Mouse (Mus musculus) lung, embryonic 16.5 days (tissue): ENCODE data around the gene Fam163b. TPM values are rescaled to one million over a fixed set of nuclear protein-coding genes. Genes with fewer than 3 reads are reported as not detected.

Experiments
- ATAC-seq: fragments of 200-750 bp; cut with Nextera tagmentation; 2 replicates; pipeline ENCODE4 v1.8.0; 2017; ENCODE audit warnings: low read depth, mild to moderate bottlenecking, moderate library complexity
- H3K27ac ChIP-seq: fragments of 300-500 bp; sonication (generic); 2 replicates; pipeline ENCODE4 v1.5.1; 2014; ENCODE audit warnings: mild to moderate bottlenecking, control low read depth, low read length
- H3K27me3 ChIP-seq: fragments of 300-500 bp; sonication (generic); 2 replicates; pipeline ENCODE4 v1.6.1; 2014; ENCODE audit warnings: low read depth, low read length, mixed read lengths; ENCODE audit not compliant: control insufficient read depth, insufficient read depth
- H3K36me3 ChIP-seq: fragments of 300-500 bp; sonication (generic); 2 replicates; pipeline ENCODE4 v1.6.1; 2014; ENCODE audit warnings: low read length; ENCODE audit not compliant: control insufficient read depth, insufficient read depth
- H3K4me1 ChIP-seq: fragments of 300-500 bp; sonication (generic); replicated peaks from 2 replicates; pipeline ENCODE4 v1.6.1; 2014; ENCODE audit warnings: low read length, mixed read lengths; ENCODE audit not compliant: control insufficient read depth, insufficient read depth
- H3K4me2 ChIP-seq: fragments of 300-500 bp; sonication (generic); 2 replicates; pipeline ENCODE4 v1.6.1; 2014; ENCODE audit warnings: low read depth, low read length, control low read depth
- H3K4me3 ChIP-seq: fragments of 300-500 bp; sonication (generic); 2 replicates; pipeline ENCODE4 v1.5.1; 2014; ENCODE audit warnings: mild to moderate bottlenecking, low read length, control low read depth
- H3K9ac ChIP-seq: fragments of 300-500 bp; sonication (generic); 2 replicates; pipeline ENCODE4 v1.6.1; 2014; ENCODE audit warnings: low read length, control low read depth
- H3K9me3 ChIP-seq: fragments of 300-500 bp; sonication (generic); 2 replicates; pipeline ENCODE4 v1.6.1; 2016; ENCODE audit warnings: low read length; ENCODE audit not compliant: control insufficient read depth
- WGBS: fragments of 180-500 bp; shearing (Covaris S2); extraction: QIAGEN DNeasy Blood & Tissue Kit; methylation state at CpG from one replicate; pipeline ENCODE4 v1.1.7; 2014; 5-methylcytosine and 5-hydroxymethylcytosine counted together
- polyA plus RNA-seq: library from polyadenylated mRNA; unstranded; fragments of >200 nt; fragmentation: Nextera tagmentation; extraction: Ambion mirVana; gene quantifications from 2 replicates; pipeline ENCODE4 v1.2.1, GENCODE M21; 2015

Gene Fam163b
- polyA plus RNA-seq, 1 experiment from 2014 or later = 0.64 TPM

DNA sequence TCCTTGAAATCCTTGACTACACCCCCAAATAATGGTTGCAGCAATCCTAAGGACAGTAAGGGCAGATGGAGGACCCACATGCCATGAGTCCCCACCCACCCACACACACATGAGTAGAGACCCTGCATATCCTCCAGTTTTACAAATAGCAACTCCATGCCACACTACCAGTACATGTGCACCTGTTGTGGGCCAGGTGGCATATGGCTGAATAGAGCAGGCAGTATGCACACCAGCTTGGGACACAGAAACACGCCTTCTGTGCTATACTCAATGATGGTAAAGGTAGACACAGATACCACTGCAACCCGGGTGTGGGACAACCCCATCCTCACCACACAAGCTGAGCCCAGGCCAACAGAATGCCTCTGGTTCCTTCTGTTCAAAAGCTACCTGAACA is 23.8 kb upstream of the Fam163b start:
- no peaks in the 10 kb centered on the region for H3K27me3 ChIP-seq
- no peaks in the 10 kb centered on the region for H3K36me3 ChIP-seq
- no peak overlapping the region for H3K27ac ChIP-seq
- 76% methylated on average over 2 of the region's 2 CpGs for WGBS
- peaks cover 7% of the 10 kb centered on the region for H3K4me1 ChIP-seq
- no peak for ATAC-seq
- no peak overlapping the region for H3K4me3 ChIP-seq
- no peak overlapping the region for H3K4me2 ChIP-seq
- H3K9ac ChIP-seq = no peak overlapping the region
- H3K9me3 ChIP-seq = no peaks in the 10 kb centered on the region

DNA sequence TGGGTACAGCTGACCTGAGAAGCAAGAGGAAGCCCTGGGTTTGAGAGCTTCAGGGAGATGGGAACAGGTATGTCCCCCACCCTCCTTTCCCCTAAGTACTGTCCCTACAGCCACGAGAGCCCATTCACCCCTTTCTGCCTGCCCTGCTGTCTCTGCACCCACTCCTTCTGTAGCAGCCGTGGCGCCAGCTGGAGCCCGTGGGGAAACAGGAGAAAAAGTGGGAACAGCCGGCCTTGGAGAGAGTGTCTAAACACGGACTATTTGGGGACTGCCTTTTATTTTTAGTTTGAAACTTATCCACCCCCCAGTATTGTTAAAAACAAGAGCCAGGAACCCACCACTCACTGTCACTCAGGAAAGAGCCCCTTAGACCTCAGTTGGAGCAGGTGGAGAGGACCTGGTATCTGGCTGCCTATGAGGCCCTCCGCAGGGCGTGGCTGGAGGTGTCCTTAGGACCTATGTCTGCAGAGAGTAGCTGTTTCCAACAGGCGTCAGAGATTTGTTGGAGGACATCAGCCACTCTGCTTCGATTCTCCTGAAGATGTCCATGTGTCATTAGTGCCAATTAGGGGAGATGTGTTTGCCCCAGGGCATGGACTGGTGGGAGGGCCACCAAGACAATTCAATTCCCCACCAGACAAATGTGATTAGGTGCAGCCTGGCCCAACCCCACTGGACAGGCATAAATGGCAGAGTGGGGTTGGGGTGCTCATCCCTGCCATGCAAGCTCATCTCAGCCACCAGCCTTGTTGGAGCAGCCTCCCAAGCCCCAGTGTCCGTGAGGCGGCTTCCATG is 22.7 kb upstream of the Fam163b start, which contains the start of gene Dbh:
Gene Dbh, plus strand, starts transcription at position 438 of the 795 bp plus-strand sequence.
- Histone ChIP-seq H3K27me3 (no peaks in the 10 kb centered on the region), H3K9me3 (no peaks in the 10 kb centered on the region), H3K9ac (no peak within 1 kb of the TSS), H3K36me3 (no peaks in the 10 kb centered on the region), H3K4me3 (no peak within 1 kb of the TSS), H3K4me1 (peaks cover 7% of the 10 kb centered on the region), H3K27ac (no peak within 1 kb of the TSS), H3K4me2 (no peak within 1 kb of the TSS)
- WGBS = 70% methylated on average over 12 of the region's 12 CpGs
- ATAC-seq = no peak

DNA sequence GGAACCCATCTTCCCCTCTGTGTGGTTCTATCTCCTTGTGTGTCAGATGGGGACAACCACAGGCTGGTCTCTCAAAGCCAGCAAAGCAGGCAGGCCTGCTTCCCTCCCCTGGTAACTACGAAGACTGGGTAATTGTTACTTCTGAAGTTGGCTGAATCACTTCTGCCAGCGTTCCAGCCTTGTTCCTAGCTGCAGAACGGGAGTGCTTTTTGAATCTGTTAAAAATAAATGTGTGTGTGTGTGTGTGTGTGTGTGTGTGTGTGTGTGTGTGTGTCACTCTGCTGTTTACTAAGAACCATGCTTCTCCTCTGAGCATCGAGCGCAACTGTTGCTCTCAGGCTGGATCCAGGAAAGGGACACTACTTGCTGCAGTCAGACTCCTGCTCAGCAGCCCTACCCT is 21.6 kb upstream of the Fam163b start:
- H3K4me2 ChIP-seq = no peak overlapping the region
- no peak overlapping the region for H3K27ac ChIP-seq
- 59% methylated on average over 5 of the region's 5 CpGs for WGBS
- no peaks in the 10 kb centered on the region for H3K9me3 ChIP-seq
- no peak for ATAC-seq
- H3K36me3 ChIP-seq = no peaks in the 10 kb centered on the region
- no peak overlapping the region for H3K4me3 ChIP-seq
- peaks cover 7% of the 10 kb centered on the region for H3K4me1 ChIP-seq
- no peak overlapping the region for H3K9ac ChIP-seq
- no peaks in the 10 kb centered on the region for H3K27me3 ChIP-seq

DNA sequence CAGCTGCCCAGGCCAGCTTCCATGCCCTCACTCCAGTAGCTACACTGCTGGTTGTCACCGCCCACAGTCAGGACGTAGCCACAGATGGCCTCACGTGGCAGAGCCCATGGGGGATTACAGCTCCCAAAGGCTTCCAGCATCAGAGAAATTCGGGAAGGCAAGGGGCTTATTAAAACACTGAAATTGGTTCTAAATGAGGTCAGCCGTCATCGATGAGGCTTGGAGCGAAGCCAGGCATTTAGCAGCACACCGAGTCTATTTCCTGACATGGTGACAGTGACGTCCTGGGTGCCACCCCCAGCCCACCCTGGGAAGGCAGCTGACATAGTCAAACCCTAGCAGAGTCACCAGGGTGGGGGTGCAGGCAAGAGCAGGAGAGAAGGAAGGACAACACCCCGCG is 20.4 kb upstream of the Fam163b start:
- H3K4me1 ChIP-seq = peaks cover 7% of the 10 kb centered on the region
- H3K27me3 ChIP-seq = no peaks in the 10 kb centered on the region
- H3K4me3 ChIP-seq = no peak overlapping the region
- H3K36me3 ChIP-seq = no peaks in the 10 kb centered on the region
- H3K9ac ChIP-seq = no peak overlapping the region
- H3K9me3 ChIP-seq = no peaks in the 10 kb centered on the region
- H3K4me2 ChIP-seq = no peak overlapping the region
- 52% methylated on average over 11 of the region's 11 CpGs for WGBS
- H3K27ac ChIP-seq = no peak overlapping the region
- no peak for ATAC-seq

DNA sequence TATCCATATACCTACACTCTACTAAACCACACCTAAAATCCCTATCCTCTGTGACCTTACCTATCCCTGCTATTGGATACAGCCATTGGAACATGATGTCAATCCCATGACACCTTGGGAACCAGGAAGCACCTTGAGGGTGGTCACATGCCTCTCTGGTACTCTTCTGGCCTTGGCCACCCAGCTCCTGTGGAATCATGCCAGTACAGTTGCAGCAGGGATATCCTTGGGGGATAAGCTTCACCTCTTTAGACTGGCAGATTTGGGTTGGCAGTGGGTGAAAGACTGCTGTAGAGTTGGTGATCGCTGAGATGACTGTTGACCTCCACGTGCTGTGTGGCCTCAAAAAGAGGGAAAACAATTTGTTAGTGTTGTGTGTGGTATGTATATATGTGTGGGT is 19.2 kb upstream of the Fam163b start:
- Histone ChIP-seq H3K27ac (no peak overlapping the region), H3K9ac (no peak overlapping the region), H3K4me1 (no peaks in the 10 kb centered on the region; the same call in 1 of the 2 replicates), H3K4me3 (no peak overlapping the region), H3K9me3 (no peaks in the 10 kb centered on the region), H3K4me2 (no peak overlapping the region), H3K36me3 (no peaks in the 10 kb centered on the region), H3K27me3 (no peaks in the 10 kb centered on the region)
- 79% methylated on average over 2 of the region's 2 CpGs for WGBS
- no peak for ATAC-seq

DNA sequence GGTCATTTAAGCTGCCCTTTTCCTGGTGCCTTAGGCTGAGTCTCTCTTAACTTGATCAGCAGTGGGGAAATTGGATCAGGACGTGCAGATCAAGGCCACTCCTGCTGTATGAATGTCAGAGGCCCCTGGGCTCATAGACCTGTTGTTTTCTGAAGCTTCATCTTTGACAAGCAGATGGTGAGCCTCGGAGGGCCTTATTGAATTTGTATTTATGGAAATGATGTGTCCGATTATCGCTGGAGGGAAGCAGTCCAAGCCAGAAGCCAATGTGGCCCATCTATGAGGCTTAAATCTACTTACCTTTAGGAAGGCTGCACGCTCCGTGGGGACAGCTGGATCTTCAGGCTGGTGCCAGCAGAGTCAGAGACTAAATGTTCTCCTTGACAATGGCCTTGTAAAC is 14.3 kb upstream of the Fam163b start:
- 78% methylated on average over 6 of the region's 6 CpGs for WGBS
- Histone ChIP-seq H3K27me3 (no peaks in the 10 kb centered on the region; the same call in 1 of the 2 replicates), H3K4me3 (no peak overlapping the region), H3K9me3 (no peaks in the 10 kb centered on the region), H3K4me1 (no peaks in the 10 kb centered on the region), H3K36me3 (no peaks in the 10 kb centered on the region), H3K9ac (no peak overlapping the region), H3K27ac (no peak overlapping the region), H3K4me2 (no peak overlapping the region)
- ATAC-seq = no peak

DNA sequence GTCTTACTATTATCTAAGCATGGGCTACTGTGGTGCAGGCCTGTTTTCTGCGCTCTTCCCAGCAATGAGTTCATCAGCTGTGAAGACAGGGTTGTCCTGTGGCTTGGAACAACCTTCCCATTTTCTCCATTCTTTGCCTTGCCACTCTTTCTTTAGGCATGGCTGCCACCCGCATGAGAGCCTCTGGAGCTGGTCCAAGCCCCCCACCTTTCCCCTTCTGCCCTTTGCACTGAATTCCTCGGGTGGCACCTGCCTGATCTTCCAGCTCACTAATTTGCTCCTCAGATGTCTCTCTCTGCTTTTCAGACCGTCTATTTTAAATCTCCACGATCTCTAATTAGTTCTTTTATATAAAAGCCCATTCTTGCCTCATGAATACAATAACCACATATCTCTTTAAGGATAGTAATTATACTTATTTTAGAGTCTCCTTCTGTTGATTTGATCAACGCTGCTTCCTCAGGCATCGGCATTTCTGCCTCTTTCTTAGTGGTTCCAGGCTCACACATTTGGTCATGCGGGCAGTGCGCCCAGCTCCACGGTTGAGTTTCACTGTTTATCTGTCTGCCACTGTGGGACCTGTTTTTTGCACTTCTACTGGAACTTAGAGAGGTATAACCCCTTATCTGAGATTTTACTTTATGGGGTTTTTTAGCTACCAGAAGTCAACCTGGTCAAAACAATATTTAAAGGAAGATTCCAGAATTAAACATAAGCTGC is 12.3 kb upstream of the Fam163b start:
- Histone ChIP-seq H3K4me3 (no peak overlapping the region), H3K9ac (no peak overlapping the region), H3K4me1 (no peaks in the 10 kb centered on the region), H3K36me3 (no peaks in the 10 kb centered on the region), H3K4me2 (no peak overlapping the region), H3K9me3 (no peaks in the 10 kb centered on the region), H3K27ac (no peak overlapping the region), H3K27me3 (no peaks in the 10 kb centered on the region; the same call in 1 of the 2 replicates)
- WGBS = 73% methylated on average over 10 of the region's 10 CpGs
- ATAC-seq = no peak

DNA sequence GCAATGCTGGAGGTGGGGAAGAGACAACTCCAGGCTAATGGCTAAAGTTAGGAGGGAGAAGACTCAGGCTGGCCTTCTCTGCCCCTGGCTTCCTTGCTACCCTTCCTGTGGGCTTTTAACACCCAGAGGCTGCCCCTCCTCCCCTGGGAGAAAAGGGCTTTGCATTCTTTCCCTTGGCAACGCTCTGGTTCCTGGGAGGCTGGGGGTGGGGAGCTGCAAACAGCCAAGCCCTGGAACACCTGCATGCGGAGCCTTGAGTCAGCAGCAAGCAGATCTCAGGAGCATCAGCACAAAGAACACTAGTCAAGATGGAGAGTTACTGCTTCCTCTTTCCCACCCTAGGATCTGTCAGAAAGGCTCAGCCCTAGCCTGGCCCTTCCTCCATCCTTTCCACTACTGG is 7.2 kb upstream of the Fam163b start:
- no peaks in the 10 kb centered on the region; the same call in 1 of the 2 replicates for H3K27me3 ChIP-seq
- H3K9me3 ChIP-seq = no peaks in the 10 kb centered on the region
- no peaks in the 10 kb centered on the region for H3K4me1 ChIP-seq
- no peak for ATAC-seq
- H3K9ac ChIP-seq = no peak overlapping the region
- no peak overlapping the region for H3K4me2 ChIP-seq
- H3K27ac ChIP-seq = no peak overlapping the region
- no peaks in the 10 kb centered on the region for H3K36me3 ChIP-seq
- H3K4me3 ChIP-seq = no peak overlapping the region
- 13% methylated on average over 2 of the region's 2 CpGs for WGBS

DNA sequence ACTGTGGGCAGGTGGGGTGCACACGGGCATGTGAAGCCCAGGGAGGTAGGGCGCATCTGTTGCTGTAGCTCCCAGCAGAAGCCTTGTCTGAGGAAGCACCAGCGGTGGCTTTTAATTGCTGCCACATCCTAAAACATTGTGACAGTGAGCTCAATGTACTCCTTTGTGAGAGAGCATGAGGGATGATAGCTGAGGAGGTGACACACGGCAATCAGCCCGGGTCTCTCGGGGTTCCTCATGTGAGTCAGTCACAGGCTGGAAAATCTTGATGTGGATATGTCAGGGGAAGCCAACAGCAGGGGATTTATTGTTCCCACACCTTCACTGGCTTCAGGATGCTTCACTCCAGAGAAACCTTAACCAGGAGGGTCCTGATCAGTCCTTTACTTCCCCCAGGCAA is 4.5 kb upstream of the Fam163b start:
- Histone ChIP-seq H3K9me3 (no peaks in the 10 kb centered on the region), H3K9ac (no peak overlapping the region), H3K27me3 (peaks cover 7% of the 10 kb centered on the region), H3K36me3 (no peaks in the 10 kb centered on the region), H3K4me3 (no peak overlapping the region), H3K4me1 (peaks cover 4% of the 10 kb centered on the region), H3K4me2 (no peak overlapping the region), H3K27ac (no peak overlapping the region)
- ATAC-seq = no peak
- 74% methylated on average over 6 of the region's 6 CpGs for WGBS
